Mouse (Mus musculus): ENCODE measurements at regions not wholly inside any gene's neighbourhood (a gene's known extent, or its start where the extent isn't known, plus 50 kb on each side); places are given as distances from the start of the nearest gene placed in this dataset.

DNA sequence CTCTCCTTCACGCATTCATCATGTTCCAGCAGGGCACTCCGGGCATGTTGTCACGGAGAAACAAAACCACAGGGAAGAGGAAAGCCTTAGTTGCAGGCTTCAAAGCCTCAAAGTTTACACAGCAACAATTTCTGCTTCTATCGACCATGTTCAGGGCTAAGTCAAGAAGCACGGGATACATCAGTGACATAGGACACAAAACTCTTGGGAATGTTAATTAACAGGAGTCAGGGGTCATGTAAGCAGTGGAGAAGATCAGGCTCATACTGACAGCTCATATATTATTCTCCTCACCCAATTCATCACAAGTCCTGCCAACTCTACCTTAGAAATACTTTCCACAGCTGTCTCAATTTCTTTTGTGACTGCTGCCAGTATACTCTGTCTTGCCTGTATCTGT is 133.0 kb upstream of the Btbd3 start:
- no peak for DNase-seq (ENCODE audit: low read depth, low spot score)

DNA sequence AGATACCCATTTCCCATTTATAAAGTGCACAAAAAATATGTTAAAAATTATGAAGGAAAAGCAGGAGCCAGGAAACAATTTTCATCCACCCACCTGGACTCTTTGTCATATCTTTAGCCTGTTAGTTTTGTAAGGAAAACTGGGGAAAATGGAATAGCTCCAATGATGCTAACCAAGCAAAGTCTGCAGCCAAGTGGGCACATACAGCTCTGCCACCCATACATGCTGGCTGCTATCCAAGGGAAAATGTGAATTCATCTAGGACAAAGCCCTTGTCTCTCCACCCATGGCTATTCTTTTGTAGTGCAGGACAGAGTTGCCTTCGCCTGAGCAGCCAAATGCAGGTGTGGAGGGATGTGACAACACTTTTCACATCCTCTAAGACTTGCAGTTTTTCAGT is 135.5 kb upstream of the Btbd3 start:
- no peak for DNase-seq (ENCODE audit: low read depth, low spot score)

DNA sequence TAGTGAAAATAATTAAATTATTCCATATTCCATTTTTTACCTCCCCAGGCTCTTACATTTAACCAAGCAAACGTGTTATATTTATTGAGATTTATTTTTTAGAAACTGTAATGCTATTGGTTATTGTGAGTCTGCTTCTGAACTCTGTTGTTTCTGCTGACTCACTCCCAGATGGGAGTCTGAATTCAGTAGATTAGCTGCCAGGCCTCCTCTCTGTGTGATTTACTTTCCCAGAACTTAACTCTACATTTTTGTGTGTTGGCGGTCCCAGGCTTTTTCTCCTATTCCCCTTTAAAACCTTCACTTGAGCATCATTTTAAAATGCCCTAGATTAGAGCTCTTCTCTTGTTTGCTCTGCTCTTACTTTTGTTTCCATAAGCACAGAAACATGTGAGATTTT is 136.2 kb upstream of the Btbd3 start:
- no peak for DNase-seq (ENCODE audit: low read depth, low spot score)

DNA sequence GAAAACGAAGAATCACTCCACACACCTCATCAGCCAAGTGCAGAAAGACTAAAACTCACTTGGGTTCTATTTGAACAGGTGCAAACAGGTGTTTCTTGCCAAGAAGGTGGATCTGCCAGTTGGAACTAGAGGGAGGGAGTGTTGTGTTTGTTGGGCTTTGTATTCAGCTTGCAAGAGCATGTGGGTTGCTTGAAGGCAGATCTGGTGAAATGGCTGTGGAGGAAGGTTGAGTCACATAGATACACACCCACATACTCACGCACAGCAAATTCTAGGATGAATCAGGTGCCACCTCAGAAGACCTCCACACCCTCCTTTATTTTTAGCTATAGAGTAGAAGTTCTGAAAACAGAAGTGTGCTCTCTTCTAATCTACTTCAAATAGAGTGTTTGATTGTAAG is 156.6 kb upstream of the Btbd3 start:
- DNase-seq (ENCODE audit: low read depth, low spot score): no peak

DNA sequence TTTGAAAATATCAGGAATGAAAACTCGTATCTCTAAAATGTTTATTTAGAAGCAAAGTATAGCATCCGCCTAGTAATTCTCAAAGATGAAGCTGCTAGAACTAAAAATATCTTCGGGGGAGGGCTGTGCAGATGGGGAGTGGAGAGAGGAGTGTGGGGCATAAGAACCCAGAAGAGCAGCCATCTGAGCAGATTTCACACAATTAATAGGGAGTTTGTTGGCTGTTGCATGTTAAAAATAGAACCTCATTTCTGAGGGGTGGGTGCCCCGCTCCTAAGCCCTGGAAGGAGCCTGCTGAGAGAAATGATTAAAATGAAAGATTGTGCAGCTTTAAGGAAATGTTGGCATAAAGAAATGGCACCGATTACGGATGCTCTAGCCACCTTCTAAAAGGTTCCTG is 171.0 kb upstream of the Btbd3 start:
- no peak for DNase-seq (ENCODE audit: low read depth, low spot score)

DNA sequence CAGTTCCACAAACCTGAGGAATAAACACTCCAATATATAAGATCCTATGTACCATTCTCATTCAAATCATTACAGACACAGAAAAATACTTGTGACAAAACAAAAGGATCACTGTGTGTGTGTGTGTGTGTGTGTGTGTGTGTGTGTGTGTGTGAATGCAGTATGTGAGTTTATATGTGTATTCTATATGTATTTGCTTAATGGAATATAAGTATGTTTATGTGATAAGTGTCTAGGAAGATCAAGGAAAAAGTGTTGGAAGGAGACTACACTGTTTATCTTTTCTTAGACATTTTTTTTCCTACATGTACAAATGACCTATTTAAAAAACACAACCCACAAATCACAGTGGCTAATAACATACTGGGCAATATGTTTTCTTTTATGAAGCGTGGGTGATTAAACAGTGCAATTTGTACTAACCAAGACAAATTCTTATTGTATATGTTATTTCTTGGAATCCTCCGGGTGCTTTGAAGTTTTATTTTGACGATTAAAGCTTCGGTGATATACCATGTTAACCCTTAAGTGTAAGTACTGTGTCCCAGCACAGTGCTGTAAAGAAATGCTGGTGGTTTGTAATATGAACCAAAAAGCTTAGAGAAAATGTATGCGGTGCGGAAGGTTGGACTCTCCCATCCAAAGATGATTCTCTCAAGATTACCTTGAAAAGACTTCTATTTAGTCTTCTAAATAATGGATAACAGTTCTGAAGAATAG is 171.6 kb upstream of the Btbd3 start:
- DNase-seq (ENCODE audit: low read depth, low spot score): no peak

DNA sequence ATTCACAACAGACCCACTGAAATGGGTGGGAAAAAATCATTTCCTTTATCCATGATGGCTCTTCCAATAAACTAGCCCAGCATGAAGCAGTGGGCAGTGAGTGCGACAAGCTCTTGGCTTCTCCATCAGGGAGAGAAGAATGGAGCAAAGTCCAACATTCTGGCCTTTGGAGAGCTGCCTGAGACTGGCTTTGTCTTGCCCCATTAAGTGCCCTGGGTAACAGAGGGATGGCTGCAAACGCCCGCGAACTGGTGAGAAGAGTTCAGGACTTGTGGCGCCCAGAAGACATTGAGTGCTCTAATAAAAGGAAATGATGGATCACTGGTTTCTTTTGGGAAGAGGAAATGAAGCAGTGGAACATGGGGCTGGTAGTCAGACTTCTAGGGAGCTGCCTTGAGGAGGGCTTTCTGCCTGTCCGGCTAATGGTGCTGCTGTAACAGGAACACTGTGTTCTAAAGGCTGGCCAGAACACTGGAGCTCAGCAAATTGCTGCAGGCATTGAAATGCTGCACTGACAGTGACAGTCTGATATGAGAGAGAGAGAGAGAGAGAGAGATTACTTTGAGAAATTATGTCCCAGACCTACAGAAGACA is 182.2 kb upstream of the Btbd3 start:
- no peak for DNase-seq (ENCODE audit: low read depth, low spot score)

DNA sequence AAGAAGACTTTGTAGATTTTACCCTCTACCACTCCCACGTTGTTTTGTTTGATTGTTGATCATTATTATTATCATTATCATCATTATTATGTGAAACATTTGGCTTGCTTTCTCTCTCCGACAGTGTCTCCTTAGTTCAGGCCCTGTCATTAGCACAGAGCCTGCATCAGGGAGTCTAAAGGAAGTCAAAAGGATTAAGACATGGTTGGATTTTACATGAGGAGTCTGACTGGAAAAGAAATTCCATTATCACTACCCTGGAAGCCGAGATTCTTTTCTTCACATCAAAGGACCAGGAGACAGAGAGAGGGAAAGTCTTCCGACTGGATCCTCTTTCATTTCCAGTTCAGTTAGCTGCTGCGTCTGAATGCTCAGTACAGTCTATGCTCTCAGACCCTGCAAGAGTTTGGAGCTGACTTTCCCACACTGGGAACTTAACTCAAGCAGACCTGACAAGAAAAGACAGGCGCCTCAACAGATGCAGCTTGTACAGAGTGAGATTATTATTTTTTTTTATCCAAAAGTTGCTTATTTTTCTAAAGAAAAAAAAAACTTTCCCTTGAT is 184.1 kb upstream of the Btbd3 start:
- no peak for DNase-seq (ENCODE audit: low read depth, low spot score)

DNA sequence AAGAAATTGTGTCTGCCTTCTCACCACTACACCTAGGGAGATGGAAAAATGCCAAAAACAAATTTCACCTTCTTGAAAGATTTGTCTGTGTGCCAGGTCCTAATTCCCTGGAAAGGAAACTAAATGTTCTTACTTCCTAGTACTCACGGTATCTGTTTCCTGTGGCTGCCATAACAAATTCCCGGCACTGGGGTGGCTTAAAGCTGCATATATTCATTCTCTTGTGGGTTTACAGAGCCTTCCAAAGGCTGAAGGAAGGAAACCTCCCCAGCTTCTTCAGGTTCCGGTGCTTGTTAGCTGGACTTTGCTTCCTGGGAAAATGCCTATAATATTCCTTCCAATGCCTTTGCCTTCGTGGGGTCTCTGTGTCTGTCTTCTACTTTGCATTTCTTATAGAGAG is 203.3 kb upstream of the Btbd3 start:
- DNase-seq (ENCODE audit: low read depth, low spot score): no peak

DNA sequence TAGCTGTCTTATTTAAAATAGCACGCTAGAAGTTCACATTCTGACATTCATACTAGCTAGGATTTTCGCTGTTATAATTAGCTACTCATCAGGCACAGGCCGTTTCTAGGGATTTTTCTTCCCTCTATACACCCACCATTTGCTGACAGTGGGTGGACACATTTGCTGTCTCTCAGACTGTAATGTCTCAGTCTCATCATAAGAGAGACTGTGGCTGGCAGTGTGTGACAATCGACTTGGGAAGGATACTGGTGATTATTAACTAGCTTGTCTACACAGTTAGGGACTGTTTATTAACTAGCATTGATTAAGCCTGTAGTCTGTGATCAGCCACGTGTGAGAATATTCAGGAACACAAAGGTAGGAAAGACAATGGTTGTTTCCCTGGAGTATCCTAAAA is 208.0 kb upstream of the Btbd3 start:
- no peak for DNase-seq (ENCODE audit: low read depth, low spot score)

DNA sequence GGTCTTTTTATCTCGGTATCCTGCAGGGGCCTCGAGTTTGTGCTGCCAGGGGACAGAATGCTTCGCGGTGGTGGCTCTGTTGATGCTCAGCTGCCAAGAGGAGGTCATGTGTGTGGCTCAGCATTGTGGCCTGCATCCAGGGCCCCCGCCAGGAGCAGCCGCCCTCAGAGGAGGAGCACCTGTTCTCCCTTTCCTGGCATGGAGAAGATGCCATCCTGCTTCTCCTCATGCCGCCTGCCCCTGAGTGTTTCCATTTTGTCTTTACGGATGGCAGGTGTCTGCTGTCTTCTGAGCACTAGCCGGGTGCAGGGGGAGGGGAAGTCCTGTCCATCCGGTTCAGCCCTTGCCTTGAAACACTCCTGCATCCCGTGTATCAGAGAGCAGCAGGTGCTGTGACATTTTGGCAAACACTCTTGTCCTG is 208.6 kb upstream of the Btbd3 start:
- no peak for DNase-seq (ENCODE audit: low read depth, low spot score)

DNA sequence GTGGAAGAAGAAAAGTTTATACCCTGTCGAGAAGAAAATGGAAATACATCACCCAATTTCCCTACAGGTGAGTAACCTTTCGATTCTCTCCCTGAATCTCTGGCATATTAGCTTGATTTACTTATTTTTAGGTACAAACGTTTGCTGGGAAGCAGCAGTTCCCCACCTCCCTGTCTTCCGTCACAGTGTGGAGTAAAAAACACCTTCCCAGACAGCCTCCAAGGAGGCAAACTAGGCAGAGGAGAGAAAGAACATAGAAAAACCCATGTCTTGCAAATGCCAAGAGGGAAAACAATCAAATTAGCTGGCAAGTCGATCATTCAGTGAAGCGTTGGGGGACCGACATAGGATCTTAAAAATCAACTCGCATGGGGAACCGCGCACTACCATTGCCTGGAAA is 209.0 kb upstream of the Btbd3 start:
- DNase-seq (ENCODE audit: low read depth, low spot score): no peak

DNA sequence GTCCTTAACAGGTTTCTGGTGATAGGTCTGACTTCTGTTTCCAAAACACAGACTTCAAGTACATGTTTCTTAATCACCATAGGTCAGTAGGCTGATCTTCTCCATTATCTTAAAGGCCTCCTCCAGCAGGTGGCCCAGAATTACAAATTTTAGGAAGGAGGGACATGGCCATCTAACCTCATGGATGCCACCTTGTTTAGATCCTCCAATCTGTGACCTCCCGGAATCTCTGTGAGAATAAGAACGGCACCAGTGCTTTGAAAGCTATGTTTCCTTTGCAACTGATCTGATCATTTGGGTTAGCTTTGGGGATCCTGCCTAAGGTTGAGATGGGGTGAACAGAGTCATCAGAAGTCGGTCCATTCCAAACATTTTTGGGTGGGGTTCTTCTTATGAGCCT is 209.4 kb upstream of the Btbd3 start:
- no peak for DNase-seq (ENCODE audit: low read depth, low spot score)

DNA sequence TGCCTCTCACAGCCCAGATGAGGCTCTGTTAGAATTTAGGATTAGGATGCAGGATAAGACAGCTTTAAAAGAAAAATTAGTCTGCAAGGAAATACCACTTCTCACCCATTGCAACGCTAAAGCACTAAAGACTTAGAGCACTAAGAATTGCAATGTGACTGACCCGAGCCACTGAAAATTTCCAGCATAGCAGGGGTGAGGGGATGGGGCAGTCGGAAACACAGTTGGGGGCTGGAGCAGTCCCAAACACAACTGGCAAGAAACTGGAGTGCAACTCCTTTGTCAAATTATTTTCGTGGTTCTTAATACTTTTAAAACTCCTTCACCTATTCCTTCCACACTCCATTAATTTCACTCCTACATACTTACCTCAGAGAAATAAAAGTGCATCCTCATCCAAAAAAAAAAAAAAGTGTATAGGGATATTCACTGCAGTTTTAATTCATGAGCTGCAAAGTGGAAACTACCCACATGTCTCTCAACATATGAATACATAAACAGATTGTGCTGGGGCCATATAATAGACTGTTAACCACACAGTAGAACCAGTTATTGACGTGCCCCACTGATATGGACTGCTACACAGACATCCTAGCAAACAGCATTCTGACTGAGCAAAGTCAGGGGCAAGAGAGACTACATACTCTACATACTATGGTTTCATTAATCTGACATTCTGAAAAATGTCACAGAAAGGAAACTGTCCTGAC is 210.3 kb upstream of the Btbd3 start:
- no peak for DNase-seq (ENCODE audit: low read depth, low spot score)

DNA sequence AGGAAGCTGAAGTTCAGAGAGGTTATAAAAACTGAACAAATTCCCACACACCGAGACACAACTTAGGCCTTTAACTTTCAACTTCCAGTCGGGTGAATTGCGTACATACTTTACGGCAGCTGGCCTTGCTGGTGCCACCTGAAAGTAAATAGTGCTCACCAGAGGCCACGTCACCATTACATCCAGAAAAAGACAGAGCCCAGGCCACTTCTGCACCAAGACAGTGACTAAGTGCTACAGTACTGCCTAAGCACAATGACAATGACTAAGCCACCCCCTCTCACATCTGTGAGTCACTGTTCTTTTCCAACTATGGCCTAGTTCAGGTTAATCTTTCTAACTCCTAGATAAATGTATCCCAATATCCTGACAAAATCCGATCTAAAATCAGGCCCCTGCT is 215.7 kb upstream of the Btbd3 start:
- DNase-seq (ENCODE audit: low read depth, low spot score): no peak

DNA sequence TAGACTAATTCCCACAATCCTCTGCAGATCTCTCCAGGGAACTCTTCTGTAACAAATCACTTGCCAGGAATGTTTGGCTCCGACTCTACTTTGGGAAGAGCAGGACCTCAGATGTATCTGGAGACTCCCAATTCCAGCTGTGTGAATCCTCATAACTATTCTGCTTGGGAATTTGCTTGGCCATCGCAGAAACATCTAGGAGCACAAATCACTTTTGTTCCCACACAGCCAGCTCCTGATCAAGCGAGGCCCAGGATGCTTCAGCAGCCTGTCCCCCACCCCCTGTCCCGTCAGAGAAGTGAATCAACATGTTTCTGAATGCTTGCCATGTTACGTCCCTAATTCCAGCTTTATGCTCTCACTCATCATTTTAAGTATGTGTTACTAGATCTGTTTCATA is 216.1 kb upstream of the Btbd3 start:
- no peak for DNase-seq (ENCODE audit: low read depth, low spot score)

DNA sequence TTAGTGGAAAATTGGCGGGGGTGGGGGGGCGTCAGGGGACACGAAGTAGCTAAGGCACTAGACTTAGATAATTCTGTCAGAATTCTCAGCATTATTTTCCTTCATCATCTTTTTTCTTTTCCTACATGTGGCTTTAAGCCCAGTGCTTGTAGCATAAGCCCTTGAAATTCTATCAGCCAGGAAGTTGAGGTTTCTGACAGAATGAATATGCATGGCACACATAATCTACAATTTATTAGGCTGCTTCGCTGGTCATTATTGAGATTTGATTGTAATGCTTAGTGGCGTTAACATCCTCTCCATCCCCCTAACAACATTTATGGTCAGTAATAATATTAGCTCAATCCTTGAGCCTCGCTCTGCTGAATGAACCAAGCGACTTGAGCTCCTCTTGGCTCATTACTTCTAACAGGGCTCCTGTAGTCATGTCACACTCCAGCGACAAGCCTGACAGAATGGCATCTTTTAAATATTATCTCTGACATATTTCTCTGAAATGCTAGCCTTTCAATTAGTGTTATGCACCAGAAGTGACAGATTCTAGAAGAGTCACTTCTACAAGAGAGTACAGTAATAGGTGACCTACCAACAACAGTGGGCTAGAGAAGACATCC is 222.1 kb upstream of the Btbd3 start:
- no peak for DNase-seq (ENCODE audit: low read depth, low spot score)

DNA sequence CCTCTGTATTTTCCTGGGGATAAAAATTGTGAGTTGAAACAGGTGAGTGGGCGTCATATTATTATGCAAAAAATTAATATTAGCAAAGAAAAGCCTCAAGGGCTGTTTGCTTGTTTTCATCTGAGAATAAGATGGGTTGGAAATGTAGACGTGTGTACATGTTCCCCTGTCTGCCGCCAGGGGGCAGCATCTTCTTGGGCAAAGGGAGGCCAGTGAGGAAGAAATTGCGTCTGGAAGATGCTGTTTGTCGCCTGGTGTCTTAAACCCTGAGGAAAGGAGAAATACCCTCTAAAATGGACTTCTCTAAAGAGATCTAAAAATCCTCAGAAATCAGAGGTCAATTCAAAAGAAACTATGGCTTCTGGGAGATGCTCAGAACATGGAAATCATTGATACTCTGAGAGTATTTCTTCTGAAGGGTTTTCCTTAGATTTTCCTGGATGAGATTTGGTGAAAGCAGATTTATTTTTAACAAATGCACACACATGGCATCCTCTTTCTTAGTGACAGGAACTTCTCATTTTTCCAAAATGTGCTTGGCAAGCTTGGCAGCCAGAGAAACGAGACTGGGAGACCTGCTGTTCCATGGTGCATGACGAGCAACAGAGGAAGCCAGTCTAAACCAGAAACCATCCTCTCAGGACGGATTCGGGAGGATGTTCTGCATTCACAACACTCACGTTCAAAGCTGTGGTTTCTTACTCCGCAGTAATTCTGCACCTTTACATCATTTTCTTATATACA is 222.8 kb upstream of the Btbd3 start:
- DNase-seq (ENCODE audit: low read depth, low spot score): peak; percentile 69

DNA sequence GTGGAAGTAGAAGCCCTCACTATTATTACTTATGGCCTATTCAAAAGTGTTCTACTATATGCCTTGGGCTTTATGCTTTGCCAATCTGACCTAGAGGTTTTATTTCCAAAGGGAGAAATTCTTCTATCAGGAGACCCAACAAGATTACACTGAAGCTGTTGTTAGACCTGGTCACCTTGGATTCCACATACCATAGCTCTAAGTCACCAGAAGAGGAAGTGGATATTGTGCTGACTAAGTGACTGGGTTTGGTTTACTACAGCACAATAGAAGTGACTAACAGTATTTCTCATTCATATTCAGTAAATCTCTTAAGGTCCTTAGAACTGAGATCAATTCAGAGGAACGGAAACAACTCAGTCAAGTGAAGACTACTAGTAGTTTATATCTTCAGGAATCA is 229.0 kb upstream of the Btbd3 start:
- no peak for DNase-seq (ENCODE audit: low read depth, low spot score)

DNA sequence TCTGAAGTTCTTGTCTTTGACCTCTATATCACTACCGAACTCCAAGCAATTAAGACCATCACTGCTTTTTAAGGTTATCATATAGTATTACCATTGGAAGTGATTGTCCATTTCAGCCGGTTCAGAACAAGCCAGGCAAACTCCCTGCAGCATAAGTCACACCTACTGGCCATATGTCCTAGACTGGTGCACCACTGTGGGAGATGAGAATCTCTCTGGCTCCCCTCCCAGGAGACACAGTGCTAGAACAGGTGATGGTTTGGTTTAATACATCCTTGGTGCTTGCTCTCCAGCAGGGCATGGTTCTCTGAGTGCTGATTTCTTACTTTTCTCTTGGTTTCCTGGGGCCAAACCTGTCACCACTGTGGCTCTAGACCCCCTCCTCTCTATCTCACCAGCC is 232.8 kb upstream of the Btbd3 start:
- peak; percentile 22 for DNase-seq (ENCODE audit: low read depth, low spot score)

DNA sequence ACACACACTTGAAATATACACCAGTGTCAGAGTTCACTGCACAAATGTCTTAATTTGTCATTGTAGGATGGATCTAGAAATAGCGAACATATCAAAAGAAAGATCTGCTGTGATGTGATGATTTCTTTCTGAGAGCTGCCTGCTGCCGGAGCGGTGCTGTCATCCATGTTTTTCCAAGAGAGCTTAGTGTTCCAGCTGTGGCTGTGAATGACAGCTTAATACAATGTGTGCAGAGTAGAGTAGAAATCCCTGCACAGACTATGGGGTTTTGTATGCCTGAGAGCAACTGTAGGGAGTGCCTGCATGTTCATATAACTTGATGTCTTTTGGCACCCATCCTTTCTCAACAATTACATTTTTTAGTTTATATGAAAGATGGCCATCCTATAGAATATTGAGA is 274.6 kb upstream of the Btbd3 start:
- no peak for DNase-seq (ENCODE audit: low read depth, low spot score)

DNA sequence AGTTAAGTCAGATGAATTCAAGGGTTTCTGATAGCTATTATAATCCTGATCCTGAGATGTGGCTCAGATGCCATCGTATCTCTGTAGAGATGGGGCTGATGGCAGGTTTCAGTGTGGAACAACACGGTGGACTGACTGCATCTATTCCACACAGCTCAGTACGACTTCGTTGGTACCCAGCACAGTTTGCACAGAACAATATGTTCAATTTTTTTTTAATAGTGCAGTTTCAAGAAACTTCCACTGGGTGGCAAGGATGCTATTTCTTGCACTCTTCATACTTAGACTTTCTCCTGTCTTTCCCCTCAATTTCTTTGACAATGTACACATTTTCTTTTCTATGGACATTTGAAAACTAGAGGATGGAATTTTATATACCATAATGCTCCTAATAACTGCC is 278.6 kb upstream of the Btbd3 start:
- DNase-seq (ENCODE audit: low read depth, low spot score): no peak

Measured in ES-CJ7 (cell line).